Mouse (Mus musculus) ovary, postnatal 10 days (tissue): ENCODE measurements around the gene Ptcra.
"Not testable (repeated sequence)": the region's sequence is repeated elsewhere in the genome, so short reads cannot be mapped to it uniquely, and the experiment has no call there.

Source experiments
- DNase-seq: peaks from one replicate; pipeline ENCODE4 v3.0.0; 2022; ENCODE audit warnings: low spot score

The Ptcra gene

GRCm38 (mm10) chr17:46771025-46771424, 7.5 kb upstream of the Ptcra start:
- no peak for DNase-seq

GRCm38 (mm10) chr17:46770546-46770945, 7.0 kb upstream of the Ptcra start:
- DNase-seq: no peak

DNA sequence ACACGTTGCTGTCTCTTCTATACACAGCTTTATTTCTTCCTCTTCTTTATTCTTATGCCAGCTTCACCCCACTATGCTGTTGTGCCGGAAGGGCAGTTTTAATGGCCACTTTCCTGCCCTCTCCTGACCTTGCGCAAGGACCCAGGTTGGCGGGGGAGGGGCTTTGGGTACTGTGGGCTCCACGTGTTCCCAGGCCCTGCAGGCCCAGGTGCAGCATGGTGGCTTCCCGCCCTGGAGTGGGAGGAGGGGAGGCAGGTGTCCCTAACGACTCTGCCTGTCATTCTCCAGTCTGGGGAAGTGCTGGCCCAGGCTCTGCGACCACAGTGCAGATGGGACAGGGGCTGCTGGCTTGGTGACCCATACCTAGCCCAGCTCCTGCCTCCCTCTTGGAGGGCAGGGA, 4.4 kb upstream of the Ptcra start:
- no peak for DNase-seq

DNA sequence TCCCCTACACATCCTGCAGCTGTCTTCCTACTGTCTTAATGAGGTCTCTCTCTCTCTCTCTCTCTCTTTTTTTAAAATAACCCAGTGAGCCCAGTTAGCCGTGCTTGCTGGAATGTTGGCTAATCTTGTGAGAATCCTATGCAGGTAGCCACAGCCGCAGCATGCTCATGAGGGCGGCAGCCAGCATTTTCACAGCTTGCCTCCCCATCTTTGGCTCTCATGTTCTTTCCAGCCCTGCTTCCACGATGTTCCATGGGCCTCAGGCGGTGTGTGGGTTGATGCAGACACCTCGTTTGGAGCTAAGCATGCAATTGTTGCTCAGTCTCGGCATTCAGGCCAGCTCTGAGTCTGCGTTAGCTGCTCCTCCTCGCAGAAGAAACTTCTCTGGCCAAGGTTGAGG, 1.4 kb upstream of the Ptcra start:
- DNase-seq: not testable (repeated sequence)

DNA sequence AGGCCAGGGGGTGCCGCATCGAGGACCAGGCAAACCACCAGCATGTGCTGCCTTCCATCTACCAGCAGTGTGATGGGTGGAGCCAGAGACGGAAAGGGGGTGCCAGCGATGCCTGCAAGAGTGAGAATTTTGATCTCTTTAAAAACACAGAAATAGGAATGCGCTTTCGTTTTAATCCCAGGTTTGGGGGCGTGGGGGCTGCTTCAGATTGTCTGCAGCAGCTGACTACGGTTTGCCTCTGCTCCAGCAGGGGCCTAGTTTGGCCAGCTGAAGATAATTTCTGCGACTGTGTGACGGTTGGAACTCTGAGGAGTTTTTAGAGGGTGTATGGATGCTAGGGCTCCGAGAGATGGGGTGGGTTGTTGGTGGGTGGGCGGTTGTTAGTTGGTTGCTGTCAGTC, 4.8 kb downstream of the Ptcra start:
- DNase-seq: no peak

DNA sequence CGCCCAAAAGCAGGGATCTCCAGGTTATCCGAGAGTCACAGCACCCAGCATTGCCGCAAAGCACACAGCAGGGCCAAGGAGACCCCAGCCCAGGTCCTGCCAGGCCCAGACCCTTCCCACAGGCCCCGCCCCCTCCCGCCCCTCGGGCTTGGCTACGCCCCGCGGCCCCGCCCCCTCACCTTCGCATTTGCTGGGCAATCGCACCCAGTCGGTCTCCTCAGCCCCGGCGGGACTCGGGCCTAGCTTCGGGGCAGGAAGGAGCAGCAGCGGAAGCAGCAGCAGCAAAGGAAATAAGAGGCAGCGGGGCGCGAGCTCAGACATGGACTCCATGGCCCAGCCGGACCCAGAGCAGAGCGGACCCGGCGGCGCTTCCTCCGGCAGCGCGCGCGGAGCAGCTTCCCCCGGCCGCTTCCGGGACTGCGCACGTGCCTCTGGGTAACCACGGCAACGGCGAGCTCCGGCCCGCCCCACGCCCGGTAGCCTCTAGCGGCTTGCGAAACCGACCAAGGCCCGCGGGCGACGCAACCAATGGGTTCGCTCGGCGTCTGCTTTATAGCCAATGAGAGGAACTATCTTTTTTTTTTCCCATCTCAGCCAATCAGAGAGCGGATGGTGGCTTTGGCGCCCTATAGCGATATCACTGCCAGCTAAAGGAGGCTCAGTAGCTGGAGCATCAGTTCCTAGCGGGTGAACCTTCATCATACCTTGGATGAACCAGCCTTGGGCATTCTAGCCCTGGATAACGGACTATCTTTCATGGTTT, 11.5 kb downstream of the Ptcra start, which contains the start of gene Cnpy3:
Gene Cnpy3, minus strand, starts transcription at position 421 of the 763 bp plus-strand sequence.
- peak; percentile 80 for DNase-seq

DNA sequence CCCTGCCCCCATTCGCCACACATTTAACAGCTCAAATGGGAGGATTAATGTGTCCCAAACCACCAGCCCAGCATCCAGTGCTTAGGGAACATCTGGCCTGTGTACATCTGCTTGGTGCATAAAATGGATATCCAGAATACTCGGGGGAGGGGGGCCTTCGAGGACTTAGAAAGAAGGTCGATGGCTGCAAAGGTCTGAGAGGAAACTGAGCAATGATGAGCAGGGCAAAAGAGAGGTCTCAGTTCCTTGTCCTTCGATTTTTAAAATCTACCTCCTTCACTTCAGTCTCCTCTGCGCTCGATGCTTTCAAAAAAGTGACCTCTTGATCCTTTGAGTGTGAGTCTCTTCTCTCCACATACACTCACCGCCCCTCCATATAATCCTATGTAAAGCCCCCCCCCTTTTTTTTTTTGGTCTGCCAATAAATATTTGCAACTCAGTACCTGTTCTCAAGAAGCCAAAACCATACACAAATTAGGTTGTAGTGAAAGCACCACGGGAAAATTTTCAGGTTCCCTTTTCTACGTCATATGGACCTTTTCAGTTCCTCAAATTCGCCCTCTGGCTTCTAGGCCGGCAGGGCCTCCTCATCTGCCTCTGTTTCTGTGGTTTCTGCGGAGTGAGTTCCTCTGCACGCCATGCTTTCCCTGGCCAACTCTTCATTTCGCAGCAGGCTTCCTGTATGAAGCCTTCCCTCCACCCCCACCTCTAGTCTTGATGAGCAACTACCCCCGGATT, 12.3 kb downstream of the Ptcra start:
- no peak for DNase-seq

DNA sequence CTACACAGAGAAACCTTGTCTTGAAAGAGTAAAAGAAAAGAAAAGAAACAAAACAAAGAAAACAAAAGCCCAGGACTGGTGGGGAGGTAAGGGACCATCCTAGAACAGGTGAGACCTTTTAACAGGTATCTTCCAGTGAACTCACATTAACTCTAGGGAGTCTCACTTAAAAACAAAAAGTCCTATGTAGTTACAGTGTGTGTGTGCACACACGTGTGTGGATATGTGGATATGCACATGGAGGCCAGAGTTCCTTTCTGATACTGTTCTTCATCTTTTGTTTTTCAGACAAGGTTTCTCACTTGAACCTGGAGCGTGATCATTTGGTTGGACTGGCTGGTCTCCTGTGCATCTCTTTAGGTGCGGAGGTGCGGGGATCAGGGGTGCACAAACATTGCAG, 12.9 kb downstream of the Ptcra start:
- no peak for DNase-seq

- no peak for DNase-seq
These were observed 14.2 kb downstream of the Ptcra start for GRCm38 (mm10) chr17:46749282-46749681.

DNA sequence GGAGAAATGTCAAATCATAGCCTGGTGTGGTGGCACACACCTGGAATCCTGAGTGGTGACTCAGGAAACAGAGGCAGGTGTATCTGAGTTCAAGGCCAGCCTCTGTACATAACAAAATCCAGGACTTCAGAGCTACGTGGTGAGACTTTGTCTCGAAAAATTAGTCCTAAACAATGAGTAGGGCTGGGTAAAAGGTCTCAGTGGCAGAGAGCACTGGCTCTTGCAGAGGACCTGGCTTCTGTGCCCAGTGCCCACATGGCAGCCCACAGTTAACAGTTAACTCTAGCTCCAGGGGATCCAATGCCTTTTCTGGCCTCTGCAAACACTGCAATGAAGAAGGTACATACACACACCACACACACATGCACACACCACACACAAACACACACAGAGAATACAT, 15.7 kb downstream of the Ptcra start:
- no peak for DNase-seq

DNA sequence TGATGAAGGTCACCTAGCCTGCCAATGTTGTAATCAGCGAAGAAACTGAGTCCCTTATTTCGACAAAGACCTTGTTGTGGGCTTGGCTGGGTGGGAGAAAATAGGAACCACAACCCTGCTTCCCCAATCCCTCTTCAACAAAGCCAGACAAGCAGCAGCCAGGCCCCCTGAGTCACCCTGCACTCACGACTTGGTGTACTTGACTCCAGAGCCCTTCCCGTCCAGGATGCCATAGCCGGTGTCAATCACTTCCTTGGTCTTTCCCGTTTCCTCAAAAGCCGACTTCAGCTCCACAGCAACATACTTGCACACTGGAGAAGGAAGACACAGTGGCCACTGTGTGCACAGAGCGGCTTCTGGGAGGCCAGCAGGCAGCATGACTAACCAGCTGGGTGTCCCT, 16.3 kb downstream of the Ptcra start:
- no peak for DNase-seq

GRCm38 (mm10) chr17:46745506-46745905, 18.0 kb downstream of the Ptcra start:
- DNase-seq: no peak

DNA sequence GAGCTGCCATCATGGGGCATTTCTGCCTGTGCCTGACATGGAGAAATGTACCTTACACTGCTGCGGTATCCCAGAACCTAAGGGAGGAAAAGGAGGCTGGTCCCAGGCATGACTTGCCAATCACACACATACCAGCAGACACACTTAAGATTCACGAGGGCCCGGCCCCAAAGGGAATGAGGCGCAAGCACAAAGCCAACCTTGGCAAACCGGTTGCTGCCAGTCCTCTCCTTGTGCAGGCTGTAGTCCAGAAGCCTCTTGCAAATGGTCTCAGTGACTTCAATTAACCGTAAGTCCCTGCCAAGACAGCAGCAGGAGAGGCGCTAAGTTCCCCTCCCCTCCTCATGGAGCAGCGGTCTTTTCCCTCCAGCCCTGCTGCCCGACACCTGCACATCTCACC, 20.5 kb downstream of the Ptcra start:
- no peak for DNase-seq

- no peak for DNase-seq
These were observed 22.2 kb downstream of the Ptcra start for GRCm38 (mm10) chr17:46741305-46741704.

DNA sequence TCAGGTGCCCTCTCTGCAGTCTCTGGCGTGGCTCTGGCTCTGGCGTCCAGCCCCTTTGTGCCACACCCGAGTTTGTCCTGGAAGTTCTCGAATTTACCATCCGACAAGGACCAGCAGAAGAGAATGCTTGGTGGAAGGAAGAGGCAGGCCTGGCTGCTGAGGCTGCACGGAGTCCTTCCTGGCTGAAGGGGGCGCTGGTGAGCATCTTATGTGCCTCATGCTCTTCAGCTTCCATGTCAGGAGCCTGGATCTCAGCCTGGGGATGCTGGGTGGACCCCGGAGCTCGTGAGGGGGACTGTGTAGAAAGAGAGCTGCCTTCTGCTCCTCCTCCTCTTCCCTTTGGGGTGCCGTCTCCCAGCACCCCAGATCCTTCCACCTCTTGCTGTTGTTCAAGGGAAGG, 27.4 kb downstream of the Ptcra start:
- no peak for DNase-seq

GRCm38 (mm10) chr17:46735287-46735686, 28.2 kb downstream of the Ptcra start:
- DNase-seq: no peak

GRCm38 (mm10) chr17:46734055-46734454, 29.5 kb downstream of the Ptcra start:
- no peak for DNase-seq

GRCm38 (mm10) chr17:46728904-46729318, 34.6 kb downstream of the Ptcra start, which contains the start of gene Gnmt:
Gene Gnmt, minus strand, starts transcription at chr17:46729168.
- DNase-seq: no peak

DNA sequence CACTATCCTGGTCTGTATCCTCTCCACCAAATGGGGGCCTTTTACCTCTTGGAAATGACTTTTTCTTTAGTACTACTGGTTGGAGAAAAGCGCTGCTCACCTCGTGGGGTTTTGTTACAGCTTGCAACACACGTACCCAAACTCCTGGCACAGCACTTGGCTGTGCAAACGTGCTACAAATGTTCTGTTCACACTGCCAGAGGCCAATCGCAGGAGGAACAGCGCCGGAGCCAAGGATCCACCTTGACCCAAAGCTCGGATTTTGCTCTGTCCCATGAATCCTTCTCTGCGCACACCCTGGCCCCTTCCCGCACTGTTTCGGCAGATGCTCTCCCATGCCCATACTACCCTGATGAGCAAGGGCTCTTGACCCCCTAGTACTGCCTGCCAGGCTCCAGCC, 35.0 kb downstream of the Ptcra start:
- DNase-seq: no peak

DNA sequence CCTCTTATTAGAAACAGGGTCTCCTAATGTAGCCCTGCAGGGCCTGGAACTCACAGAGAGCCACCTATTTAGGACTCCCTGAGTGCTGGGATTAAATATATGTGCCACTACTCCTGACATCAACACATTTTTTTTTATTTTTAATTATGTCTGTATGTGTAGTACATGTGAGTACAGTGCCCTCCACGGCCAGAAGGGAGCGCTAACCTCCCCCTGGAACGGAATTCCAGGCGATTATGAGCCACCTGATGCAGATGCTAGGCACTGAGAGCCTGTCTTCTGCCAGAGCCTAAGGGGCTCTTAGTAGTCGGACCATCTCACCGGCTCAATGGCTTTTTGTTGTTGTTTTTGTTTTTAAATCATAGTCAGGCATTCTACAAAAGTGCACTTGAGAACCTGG, 35.5 kb downstream of the Ptcra start:
- DNase-seq: no peak

GRCm38 (mm10) chr17:46727271-46727670, 36.2 kb downstream of the Ptcra start:
- no peak for DNase-seq

GRCm38 (mm10) chr17:46725731-46726645, 37.5 kb downstream of the Ptcra start:
- DNase-seq: no peak
